ENCODE assay signal across 9 mouse cellular contexts in the genomic region with DNA sequence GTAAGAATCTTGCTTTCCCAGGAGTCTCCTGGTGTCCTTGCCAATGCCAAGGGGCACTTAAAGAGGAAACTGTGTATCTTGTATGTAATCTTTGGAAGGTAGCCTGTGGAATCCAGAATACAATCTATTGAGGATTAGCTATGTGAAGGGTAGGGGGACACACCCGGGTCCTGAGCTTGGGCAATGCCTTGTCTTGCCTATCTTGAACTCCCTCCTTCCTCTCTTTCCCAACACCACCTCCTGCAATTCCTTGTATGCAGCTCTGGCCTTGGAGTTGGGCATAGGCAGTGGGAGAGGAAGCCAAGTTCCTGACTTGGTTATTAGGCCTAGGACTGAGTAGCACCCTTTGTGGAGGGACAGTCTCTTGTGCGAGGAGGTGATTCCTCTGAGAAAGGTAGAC. TPM values are rescaled to one million over a fixed set of nuclear protein-coding genes. Genes with fewer than 3 reads are reported as not detected.
DNase-seq lines count a peak whose midpoint lies in the region; ATAC-seq lines count a peak whose summit lies in the region.
"Had no signal": no experiment of that assay in that cellular context is flagged by ENCODE, and none has a peak within 500 bp of the region (broad histone marks: within the 10 kb centered on the region; RNA-seq: fewer than 3 reads in every experiment).

No protein-coding gene starts in this region.

- H3K4me3 ChIP-seq in lung, embryonic 16.5 days (ENCODE audit: low read length) = peak overlapping the region; percentile 88
- H3K4me3 ChIP-seq in intestine, embryonic 14.5 days (ENCODE audit: low read depth, low read length) = peak overlapping the region; percentile 84
- H3K4me3 ChIP-seq in neural tube, embryonic 13.5 days = no peak overlapping the region; the same call in 1 of the 2 replicates

- peak overlapping the region; percentile 100 for H3K27ac ChIP-seq in lung, embryonic 16.5 days (ENCODE audit: low read length)
- H3K27ac ChIP-seq in intestine, embryonic 14.5 days (ENCODE audit: low read depth) = peak overlapping the region; percentile 100
- no peak overlapping the region for H3K27ac ChIP-seq in neural tube, embryonic 13.5 days (replicated peaks)

- peak overlapping the region; percentile 78 for H3K4me2 ChIP-seq in lung, embryonic 16.5 days (ENCODE audit: low read depth, low read length)
- peak overlapping the region; percentile 61 for H3K4me2 ChIP-seq in intestine, embryonic 14.5 days (ENCODE audit: low read length)
- peak overlapping the region; percentile 80 for H3K4me2 ChIP-seq in neural tube, embryonic 13.5 days

- H3K9ac ChIP-seq in lung, embryonic 16.5 days (ENCODE audit: low read length) = peak overlapping the region; percentile 98
- H3K9ac ChIP-seq in intestine, embryonic 14.5 days (ENCODE audit: low read length) = peak overlapping the region; percentile 96; the same call in 1 of the 2 replicates
- no peak overlapping the region for H3K9ac ChIP-seq in neural tube, embryonic 13.5 days

- H3K4me1 ChIP-seq in lung, embryonic 16.5 days (replicated peaks; ENCODE audit: control insufficient read depth, insufficient read depth, low read length) = peaks cover 51% of the 10 kb centered on the region
- peaks cover 52% of the 10 kb centered on the region for H3K4me1 ChIP-seq in intestine, embryonic 14.5 days (replicated peaks; ENCODE audit: control insufficient read depth, insufficient read depth, low read length)
- peaks cover 27% of the 10 kb centered on the region for H3K4me1 ChIP-seq in neural tube, embryonic 13.5 days (replicated peaks)

- no peak for DNase-seq in lung, adult 18-20 months
- DNase-seq in fat pad, adult 2 months (ENCODE audit: extremely low read depth, low read depth, low spot score) = peak; percentile 89
- no peak for DNase-seq in intestine, embryonic 14.5 days (ENCODE audit: low spot score)
- no peak for DNase-seq in T-cell, adult 2 months (ENCODE audit: low spot score)
- DNase-seq in cerebellum, adult 9-10 months = no peak
- DNase-seq: thymus, adult 2 months had no signal

- no peaks in the 10 kb centered on the region for H3K36me3 ChIP-seq in lung, embryonic 16.5 days (ENCODE audit: control insufficient read depth, insufficient read depth, low read length)
- H3K36me3 ChIP-seq in intestine, embryonic 14.5 days (ENCODE audit: control insufficient read depth, insufficient read depth, low read length) = no peaks in the 10 kb centered on the region
- no peaks in the 10 kb centered on the region for H3K36me3 ChIP-seq in neural tube, embryonic 13.5 days

- no peak for ATAC-seq in lung, embryonic 16.5 days (ENCODE audit: low read depth)
- no peak for ATAC-seq in intestine, embryonic 14.5 days (replicated peaks; ENCODE audit: low FRiP score, low TSS enrichment, low read depth)
- no peak for ATAC-seq in neural tube, embryonic 13.5 days (ENCODE audit: low read depth)
- no peak for ATAC-seq in monocyte, adult 5-6 weeks (replicated peaks; ENCODE audit: insufficient number of reproducible peaks, low FRiP score, low TSS enrichment, poor library complexity, severe bottlenecking)

- H3K9me3 ChIP-seq in lung, embryonic 16.5 days (ENCODE audit: control insufficient read depth, low read length) = no peaks in the 10 kb centered on the region
- H3K9me3 ChIP-seq in intestine, embryonic 14.5 days (ENCODE audit: control insufficient read depth, low read length) = no peaks in the 10 kb centered on the region
- no peaks in the 10 kb centered on the region for H3K9me3 ChIP-seq in neural tube, embryonic 13.5 days

- WGBS in lung, embryonic 16.5 days = 52% methylated on average over 2 of the region's 2 CpGs
- 67% methylated on average over 2 of the region's 2 CpGs for WGBS in intestine, embryonic 14.5 days
- 90% methylated on average over 2 of the region's 2 CpGs for WGBS in neural tube, embryonic 13.5 days

- H3K27me3 ChIP-seq in lung, embryonic 16.5 days (ENCODE audit: control insufficient read depth, insufficient read depth, low read depth, low read length) = no peaks in the 10 kb centered on the region
- no peaks in the 10 kb centered on the region for H3K27me3 ChIP-seq in intestine, embryonic 14.5 days (replicated peaks; ENCODE audit: control insufficient read depth, insufficient read depth, low read length)
- no peaks in the 10 kb centered on the region for H3K27me3 ChIP-seq in neural tube, embryonic 13.5 days

RNA-seq across cellular contexts. Expression of a gene that starts 1.8 kb away (rescaled TPM):
- polyA plus RNA-seq in lung, embryonic 16.5 days (2015; fragmentation: Nextera tagmentation; extraction: Ambion mirVana) = 73.5 and 76.8 TPM in 2 replicates
- 79.2 and 89.2 TPM in 2 replicates for polyA plus RNA-seq in intestine, embryonic 14.5 days (2014; fragmentation: Nextera tagmentation; extraction: Ambion mirVana)
- 13.3 and 15.0 TPM in 2 replicates for polyA plus RNA-seq in neural tube, embryonic 13.5 days (2015; fragmentation: Nextera tagmentation; extraction: Ambion mirVana)
- 7.8 to 20.2 TPM (median 8.9 TPM) in 3 replicates for total RNA-seq in monocyte, adult 5-6 weeks (2017)
